Mouse (Mus musculus) lung, adult 18-20 months (tissue): ENCODE results near the gene Exoc3l2.

Experiments used
- DNase-seq, 2 experiments: peaks; one replicate each; pipeline ENCODE4 v3.0.0; 2022; ENCODE audit warnings: mixed read lengths in 2 of 2

The Exoc3l2 gene

GRCm38 (mm10) chr7:19523757-19524419 lies 60.8 kb downstream of the Exoc3l2 start:
- peak; percentile 44 to 49 for DNase-seq

GRCm38 (mm10) chr7:19524420-19525104 lies 61.4 kb downstream of the Exoc3l2 start:
- no peak for DNase-seq

DNA sequence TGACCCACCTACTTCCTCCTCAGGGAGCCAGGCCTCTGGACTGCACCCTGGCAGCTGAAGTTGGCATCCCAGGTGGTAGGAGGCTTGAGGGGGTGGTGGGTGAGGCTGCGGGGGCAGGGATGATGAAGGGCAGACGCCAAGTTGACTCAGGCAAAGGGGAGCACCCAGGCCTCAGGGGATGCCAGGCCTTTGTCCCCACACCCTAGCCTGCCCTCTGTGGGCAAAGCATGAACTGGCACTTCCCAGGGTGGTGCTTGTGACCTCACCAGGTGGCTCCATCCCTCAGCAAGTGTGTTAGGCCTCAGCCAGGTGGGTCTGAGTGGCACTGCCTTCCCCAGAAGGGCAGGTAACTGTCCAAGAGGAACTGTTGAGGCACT lies 62.0 kb downstream of the Exoc3l2 start:
- DNase-seq: no peak

GRCm38 (mm10) chr7:19531077-19531476 lies 67.9 kb downstream of the Exoc3l2 start:
- DNase-seq: no peak

DNA sequence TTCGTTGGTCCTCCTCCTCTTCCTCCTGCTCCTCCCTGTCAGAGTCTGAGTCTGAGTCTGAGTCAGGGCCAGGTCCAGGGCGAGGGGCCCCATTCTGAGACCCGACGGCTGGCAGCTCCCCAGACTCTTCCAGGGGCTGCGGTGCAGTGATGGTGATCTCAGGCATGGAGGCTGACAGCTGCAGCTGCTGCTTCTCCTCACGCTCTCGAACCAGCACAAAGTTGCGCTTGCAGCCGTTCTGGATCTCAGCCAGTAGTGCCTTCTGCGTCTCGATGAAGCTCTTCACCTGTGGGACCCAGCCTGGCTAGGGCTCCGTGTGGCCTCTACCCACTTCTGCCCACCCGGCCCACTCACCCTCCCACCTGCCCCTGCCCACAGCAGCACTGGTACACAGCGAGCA lies 69.1 kb downstream of the Exoc3l2 start:
- no peak for DNase-seq

DNA sequence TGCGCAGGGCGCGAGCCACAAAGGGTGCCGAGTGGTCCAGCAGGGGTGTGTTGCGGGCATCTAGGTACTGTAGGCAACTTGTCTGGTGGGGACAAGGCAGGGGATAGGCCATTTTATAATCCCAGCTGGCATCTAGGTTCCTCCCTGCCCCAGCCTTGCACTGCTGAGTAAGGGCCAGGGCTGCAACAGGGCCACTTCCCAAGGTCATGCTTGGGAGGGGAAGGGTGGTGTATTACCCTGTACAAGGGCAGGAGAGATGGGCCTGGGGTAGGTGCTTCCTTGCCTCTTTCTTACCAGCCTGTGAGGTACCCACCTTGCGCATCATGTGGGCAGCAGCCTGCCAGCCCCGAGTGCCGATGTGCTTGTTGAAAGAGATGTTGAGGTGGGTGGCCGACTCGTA lies 71.5 kb downstream of the Exoc3l2 start:
- DNase-seq: no peak

GRCm38 (mm10) chr7:19540771-19541566 lies 77.8 kb downstream of the Exoc3l2 start:
- peak; percentile 73 to 81 for DNase-seq

- DNase-seq: no peak
Observed at GRCm38 (mm10) chr7:19541681-19542154, 78.6 kb downstream of the Exoc3l2 start.

- peak in 1 of 2 experiments; percentile 43 for DNase-seq
Observed at GRCm38 (mm10) chr7:19542155-19542691, 79.1 kb downstream of the Exoc3l2 start.

GRCm38 (mm10) chr7:19543584-19543983 lies 80.5 kb downstream of the Exoc3l2 start:
- DNase-seq: no peak

DNA sequence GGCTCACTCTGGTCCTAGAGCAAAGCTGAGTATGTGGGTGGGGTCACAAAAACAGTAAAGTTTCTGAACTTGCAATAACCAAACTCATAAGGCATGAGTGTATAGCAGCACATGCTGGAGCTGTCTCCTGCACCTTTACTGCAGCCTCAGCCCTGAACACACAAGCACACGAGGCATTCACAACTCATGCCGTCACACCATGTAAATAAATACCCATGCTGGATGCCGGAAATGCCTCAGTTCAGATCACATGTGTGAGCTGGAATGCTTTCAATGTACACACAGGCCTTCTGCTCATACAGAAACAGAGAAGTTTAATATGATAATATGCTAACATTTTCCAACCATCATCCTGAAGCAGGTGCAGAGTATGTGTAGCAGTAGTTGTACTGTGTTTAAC lies 82.9 kb downstream of the Exoc3l2 start:
- peak in 1 of 2 experiments; percentile 40 for DNase-seq
